Mouse (Mus musculus) lung, postnatal 0 days (tissue): ENCODE results near the gene Crtc3. TPM values are rescaled to one million over a fixed set of nuclear protein-coding genes. Genes with fewer than 3 reads are reported as not detected.

Experiments used
- ATAC-seq: fragments of 200-750 bp; cut with Nextera tagmentation; 2 replicates; pipeline ENCODE4 v1.8.0; 2017; ENCODE audit warnings: moderate library complexity
- DNase-seq: peaks from one replicate; pipeline ENCODE4 v3.0.0-alpha.2; 2016; ENCODE audit warnings: low spot score
- H3K27ac ChIP-seq: fragments of 300-500 bp; sonication (generic); 2 replicates; pipeline ENCODE4 v1.5.1; 2014; ENCODE audit warnings: antibody characterized with exemption, mild to moderate bottlenecking, low read length, mixed read lengths
- H3K27me3 ChIP-seq: fragments of 300-500 bp; sonication (generic); replicated peaks from 2 replicates; pipeline ENCODE4 v1.6.1; 2014; ENCODE audit warnings: low read length, mixed read lengths; ENCODE audit not compliant: insufficient read depth
- H3K36me3 ChIP-seq: fragments of 300-500 bp; sonication (generic); 2 replicates; pipeline ENCODE4 v1.6.1; 2014; ENCODE audit warnings: low read length, mixed read lengths; ENCODE audit not compliant: insufficient read depth
- H3K4me1 ChIP-seq: fragments of 300-500 bp; sonication (generic); 2 replicates; pipeline ENCODE4 v1.6.1; 2014; ENCODE audit warnings: antibody characterized with exemption, low read depth, low read length, mixed read lengths; ENCODE audit not compliant: insufficient read depth
- H3K4me2 ChIP-seq: fragments of 300-500 bp; sonication (generic); replicated peaks from 2 replicates; pipeline ENCODE4 v1.6.1; 2014; ENCODE audit warnings: low read depth, mild to moderate bottlenecking, low read length, moderate library complexity, mixed read lengths
- H3K4me3 ChIP-seq: fragments of 300-500 bp; sonication (generic); 2 replicates; pipeline ENCODE4 v1.5.1; 2014; ENCODE audit warnings: low read depth, low read length
- H3K9ac ChIP-seq: fragments of 300-500 bp; sonication (generic); replicated peaks from 2 replicates; pipeline ENCODE4 v1.6.1; 2014; ENCODE audit warnings: low read depth, mild to moderate bottlenecking
- H3K9me3 ChIP-seq: fragments of 300-500 bp; sonication (generic); 2 replicates; pipeline ENCODE4 v1.6.1; 2016; ENCODE audit warnings: low read length, mixed read lengths
- CTCF ChIP-seq: IDR thresholded peaks from 2 replicates; pipeline ENCODE4 v1.5.1; 2016; ENCODE audit warnings: antibody characterized with exemption, mild to moderate bottlenecking
- EP300 ChIP-seq: IDR thresholded peaks from 2 replicates; pipeline ENCODE4 v1.6.1; 2016; ENCODE audit warnings: antibody characterized with exemption, mild to moderate bottlenecking, control low read depth
- WGBS: fragments of 180-500 bp; shearing (Covaris S2); extraction: QIAGEN DNeasy Blood & Tissue Kit; methylation state at CpG from one replicate; pipeline ENCODE4 v1.1.7; 2014; 5-methylcytosine and 5-hydroxymethylcytosine counted together
- polyA plus RNA-seq: library from polyadenylated mRNA; unstranded; fragments of >200 nt; fragmentation: Nextera tagmentation; extraction: Ambion mirVana; gene quantifications from 2 replicates; pipeline ENCODE4 v1.2.1, GENCODE M21; 2015

Crtc3 gene
- polyA plus RNA-seq, 1 experiment from 2014 or later: 20.1 TPM

DNA sequence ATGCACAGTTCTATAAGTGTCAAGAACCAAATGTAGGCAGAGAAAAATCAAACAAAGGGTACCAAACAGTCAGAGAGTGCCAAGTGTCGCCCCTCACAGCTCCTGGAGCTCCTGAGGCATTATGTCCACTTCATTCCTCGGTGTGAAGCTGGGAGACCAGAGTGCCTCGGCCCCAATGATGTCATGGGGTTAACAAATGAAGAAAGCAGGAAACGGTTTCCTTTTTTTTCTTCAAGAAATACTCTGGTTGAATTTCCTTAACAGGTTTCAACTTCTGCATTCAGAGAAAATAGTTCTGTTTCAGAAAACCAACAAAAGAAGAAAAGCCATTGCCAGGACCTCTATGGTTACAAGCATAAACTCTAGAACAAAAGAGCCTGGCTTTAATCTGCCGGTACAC lies 36.4 kb downstream of the Crtc3 start:
- no peak for TF ChIP-seq CTCF
- TF ChIP-seq EP300: no peak
- Histone ChIP-seq H3K27me3 (no peaks in the 10 kb centered on the region), H3K4me3 (no peak overlapping the region), H3K9me3 (no peaks in the 10 kb centered on the region), H3K27ac (peak overlapping the region; percentile 14; the same call in 1 of the 2 replicates), H3K4me1 (peaks cover 23% of the 10 kb centered on the region; the same call in 1 of the 2 replicates), H3K4me2 (no peak overlapping the region), H3K36me3 (no peaks in the 10 kb centered on the region), H3K9ac (no peak overlapping the region)
- WGBS: 46% methylated on average over 5 of the region's 5 CpGs
- ATAC-seq: no peak
- DNase-seq: no peak

DNA sequence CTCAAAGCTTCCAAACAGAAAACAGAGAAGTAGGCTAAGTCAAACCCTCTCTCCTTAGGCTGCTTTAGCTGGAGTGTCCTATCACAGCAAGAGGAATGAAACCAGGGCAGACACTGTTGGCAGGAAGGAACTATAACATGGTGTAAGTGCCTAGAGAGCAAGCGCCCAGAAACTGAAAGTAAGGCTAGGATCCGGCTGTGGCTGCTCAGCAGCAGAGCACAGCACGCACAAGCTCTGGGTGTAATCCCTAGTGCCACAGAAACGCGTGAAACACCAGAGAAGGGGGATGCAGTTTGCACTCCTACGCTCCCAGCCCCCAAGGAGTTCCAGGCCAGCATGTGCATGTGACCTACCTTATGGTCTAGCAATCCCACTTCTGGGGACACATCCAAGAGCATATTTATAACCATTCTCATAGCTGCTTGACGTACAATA lies 41.2 kb downstream of the Crtc3 start:
- peak; percentile 72 for DNase-seq
- peak overlapping the region; percentile 25 for H3K4me2 ChIP-seq
- no peaks in the 10 kb centered on the region for H3K27me3 ChIP-seq
- H3K4me1 ChIP-seq: peaks cover 5% of the 10 kb centered on the region; the same call in 1 of the 2 replicates
- no peak overlapping the region for H3K9ac ChIP-seq
- TF ChIP-seq EP300 (no peak), CTCF (no peak)
- H3K27ac ChIP-seq: peak overlapping the region; percentile 55
- 52% methylated on average over 7 of the region's 7 CpGs for WGBS
- peak; percentile 79 for ATAC-seq
- no peaks in the 10 kb centered on the region for H3K36me3 ChIP-seq
- no peaks in the 10 kb centered on the region for H3K9me3 ChIP-seq
- H3K4me3 ChIP-seq: no peak overlapping the region

DNA sequence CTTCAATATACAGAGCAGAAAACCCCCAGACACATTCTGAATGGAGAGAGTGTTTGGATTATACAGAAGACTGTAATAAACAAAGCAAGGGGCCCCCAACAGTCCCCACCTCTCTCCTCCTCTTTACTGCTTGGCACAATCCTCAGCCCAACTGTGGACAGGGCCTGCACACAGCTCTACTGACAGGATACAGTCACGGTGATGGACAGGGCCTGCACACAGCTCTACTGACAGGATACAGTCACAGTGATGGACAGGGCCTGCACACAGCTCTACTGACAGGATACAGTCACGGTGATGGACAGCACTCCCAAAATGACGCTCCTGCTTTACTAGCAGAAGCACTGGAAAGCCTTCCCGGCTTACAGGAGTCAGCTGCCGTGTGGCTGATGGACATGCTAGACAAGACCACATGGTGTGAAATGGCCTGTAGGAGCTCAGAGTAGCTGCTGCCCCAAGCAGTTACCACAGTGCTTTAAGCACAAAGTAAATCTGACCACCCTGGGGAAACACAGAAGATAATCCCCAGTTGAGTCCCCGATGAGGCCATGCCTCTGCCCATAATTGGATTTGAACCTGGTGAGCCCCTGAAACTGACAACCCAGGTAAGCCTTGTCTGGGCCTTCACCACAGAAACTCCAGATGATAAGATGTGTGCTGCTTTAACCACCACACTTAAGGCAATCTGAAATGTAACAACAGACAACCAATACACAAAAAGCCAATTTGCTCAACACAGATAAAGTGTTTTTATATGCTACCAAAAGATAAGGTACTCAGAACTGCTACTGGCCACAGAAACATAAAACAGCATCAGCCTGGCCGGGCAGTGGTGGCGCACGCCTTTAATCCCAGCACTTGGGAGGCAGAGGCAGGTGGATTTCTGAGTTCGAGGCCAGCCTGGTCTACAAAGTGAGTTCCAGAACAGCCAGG lies 42.3 kb downstream of the Crtc3 start:
- WGBS: 72% methylated on average over 10 of the region's 10 CpGs
- no peak overlapping the region for H3K4me2 ChIP-seq
- H3K9ac ChIP-seq: no peak overlapping the region
- H3K4me3 ChIP-seq: no peak overlapping the region
- no peaks in the 10 kb centered on the region for H3K27me3 ChIP-seq
- DNase-seq: no peak
- no peak for TF ChIP-seq EP300
- TF ChIP-seq CTCF: no peak
- H3K4me1 ChIP-seq: peaks cover 15% of the 10 kb centered on the region
- ATAC-seq: 0 out of 2 replicates have a peak, but pooled peaks have one; percentile 33
- no peaks in the 10 kb centered on the region for H3K9me3 ChIP-seq
- H3K27ac ChIP-seq: no peak overlapping the region
- no peaks in the 10 kb centered on the region for H3K36me3 ChIP-seq

DNA sequence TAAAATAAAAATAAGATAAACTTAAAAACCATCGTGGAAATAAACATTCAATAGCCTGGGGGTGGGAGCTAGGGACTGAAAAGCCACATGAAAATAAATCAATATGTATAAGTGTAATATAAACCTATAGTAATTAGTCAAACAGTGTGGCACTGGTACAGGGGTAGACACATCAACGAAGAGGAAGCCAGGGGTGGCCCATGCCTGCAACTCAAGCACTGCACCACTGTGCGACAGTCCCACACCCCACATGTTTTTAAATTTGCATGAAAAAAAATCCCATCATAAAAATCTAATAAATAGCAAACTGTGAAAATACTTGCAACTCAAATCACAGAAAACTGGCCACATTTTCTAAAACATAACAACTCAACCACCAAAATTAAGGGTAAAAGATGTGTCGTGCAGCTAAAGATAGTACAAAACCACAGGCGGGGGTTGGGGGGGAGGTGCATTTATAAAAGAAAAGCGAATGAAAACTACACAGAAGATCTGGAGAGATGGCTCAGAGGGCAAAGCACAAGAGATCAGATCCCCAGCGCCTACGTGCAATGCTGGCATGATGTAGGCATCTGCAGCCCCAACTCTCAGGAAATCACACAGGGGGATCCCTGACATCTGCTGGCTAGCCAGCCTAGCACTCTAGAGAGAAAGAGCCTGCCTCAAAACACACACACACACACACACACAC lies 45.6 kb downstream of the Crtc3 start:
- H3K27me3 ChIP-seq: no peaks in the 10 kb centered on the region
- no peak overlapping the region for H3K27ac ChIP-seq
- H3K9ac ChIP-seq: no peak overlapping the region
- no peaks in the 10 kb centered on the region for H3K9me3 ChIP-seq
- peaks cover 16% of the 10 kb centered on the region for H3K4me1 ChIP-seq
- H3K36me3 ChIP-seq: no peaks in the 10 kb centered on the region
- H3K4me3 ChIP-seq: no peak overlapping the region
- ATAC-seq: no peak
- TF ChIP-seq CTCF: no peak
- TF ChIP-seq EP300: no peak
- no peak for DNase-seq
- WGBS: 75% methylated on average over 8 of the region's 8 CpGs
- H3K4me2 ChIP-seq: no peak overlapping the region

DNA sequence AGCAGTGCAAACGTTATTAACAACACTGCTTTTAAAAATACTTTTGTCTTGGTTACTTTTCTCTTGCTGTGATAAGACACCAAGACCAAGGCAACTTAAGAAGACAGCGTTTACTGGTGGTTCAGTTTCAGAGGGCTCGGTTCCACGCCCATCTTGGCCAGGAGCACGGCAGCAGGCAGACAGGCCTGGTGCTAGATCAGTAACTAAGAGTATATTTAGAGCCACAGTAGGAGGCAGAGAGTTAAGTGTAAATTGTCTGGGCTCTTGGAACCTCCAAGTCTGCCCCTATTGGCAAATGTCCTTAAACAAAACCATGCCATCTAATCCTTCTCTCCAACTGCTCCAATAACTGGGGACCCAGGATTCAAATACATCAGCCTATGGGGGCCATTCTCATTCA lies 46.1 kb downstream of the Crtc3 start:
- Histone ChIP-seq H3K27me3 (no peaks in the 10 kb centered on the region), H3K4me2 (no peak overlapping the region), H3K9ac (no peak overlapping the region), H3K4me1 (peaks cover 14% of the 10 kb centered on the region), H3K27ac (no peak overlapping the region), H3K9me3 (no peaks in the 10 kb centered on the region), H3K36me3 (no peaks in the 10 kb centered on the region), H3K4me3 (no peak overlapping the region)
- DNase-seq (no peak), ATAC-seq (no peak)
- WGBS: 46% methylated on average over 5 of the region's 5 CpGs
- TF ChIP-seq CTCF (no peak), EP300 (no peak)

DNA sequence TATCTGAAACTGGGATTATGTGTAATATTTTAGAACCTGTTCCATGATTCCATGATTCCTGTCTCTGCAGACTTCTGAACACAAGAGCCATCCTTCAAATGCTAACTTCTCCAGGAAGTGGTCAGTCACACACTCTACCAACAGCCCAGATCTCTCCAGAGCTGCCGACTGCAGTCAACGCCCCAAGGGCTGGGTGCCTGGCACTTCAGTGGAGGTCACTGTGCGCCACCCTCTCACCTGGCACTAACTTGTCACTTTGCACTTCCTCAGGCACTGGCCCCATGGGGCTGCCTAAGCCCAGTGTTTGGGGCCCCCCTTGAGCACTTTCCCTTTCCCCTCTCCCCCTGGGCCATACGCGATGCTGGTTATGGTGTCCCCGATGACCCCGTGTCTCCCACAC lies 46.8 kb downstream of the Crtc3 start:
- TF ChIP-seq CTCF: no peak
- TF ChIP-seq EP300: no peak
- no peak overlapping the region for H3K4me2 ChIP-seq
- DNase-seq: peak; percentile 47
- H3K27ac ChIP-seq: 0 out of 2 replicates have a peak overlapping the region, but pooled peaks have one; percentile 14
- H3K9ac ChIP-seq: no peak overlapping the region
- H3K4me1 ChIP-seq: peaks cover 18% of the 10 kb centered on the region
- peak; percentile 44; the same call in 1 of the 2 replicates for ATAC-seq
- H3K4me3 ChIP-seq: no peak overlapping the region
- H3K27me3 ChIP-seq: no peaks in the 10 kb centered on the region
- H3K36me3 ChIP-seq: no peaks in the 10 kb centered on the region
- 55% methylated on average over 7 of the region's 7 CpGs for WGBS
- H3K9me3 ChIP-seq: no peaks in the 10 kb centered on the region
